Mouse (Mus musculus) cerebellum, adult 8-10 months (tissue): ENCODE measurements at regions not wholly inside any gene's neighbourhood (a gene's known extent, or its start where the extent isn't known, plus 50 kb on each side); places are given as distances from the start of the nearest gene placed in this dataset.

ENCODE experiments used
- DNase-seq: peaks from one replicate; pipeline ENCODE4 v3.0.0; 2022

- no peak for DNase-seq
Observed at GRCm38 (mm10) chr5:149338016-149338696, 73.4 kb upstream of the Medag start.

GRCm38 (mm10) chr5:149338697-149339078 lies 72.9 kb upstream of the Medag start:
- DNase-seq, result no peak

- DNase-seq, result no peak
Observed at GRCm38 (mm10) chr5:149340361-149340760, 71.2 kb upstream of the Medag start.

GRCm38 (mm10) chr5:149341461-149341860 lies 70.1 kb upstream of the Medag start:
- no peak for DNase-seq

GRCm38 (mm10) chr5:149343610-149344527 lies 67.7 kb upstream of the Medag start:
- no peak for DNase-seq

GRCm38 (mm10) chr5:149344528-149344855 lies 67.1 kb upstream of the Medag start:
- no peak for DNase-seq

GRCm38 (mm10) chr5:149345161-149345560 lies 66.4 kb upstream of the Medag start:
- DNase-seq, result no peak

GRCm38 (mm10) chr5:149349685-149350084 lies 61.9 kb upstream of the Medag start:
- DNase-seq, result no peak

- DNase-seq, result peak; percentile 63
Observed at GRCm38 (mm10) chr5:149353039-149353655, 58.4 kb upstream of the Medag start.

- DNase-seq, result no peak
Observed at GRCm38 (mm10) chr5:149354448-149355115, 57.0 kb upstream of the Medag start.

GRCm38 (mm10) chr5:149355131-149355530 lies 56.4 kb upstream of the Medag start:
- no peak for DNase-seq

- no peak for DNase-seq
Observed at GRCm38 (mm10) chr5:149356970-149357369, 54.6 kb upstream of the Medag start.
